Mouse (Mus musculus): ENCODE data around the gene Slc30a5. TPM values are rescaled to one million over a fixed set of nuclear protein-coding genes. Genes with fewer than 3 reads are reported as not detected.
"Not testable (repeated sequence)": the region's sequence is repeated elsewhere in the genome, so short reads cannot be mapped to it uniquely, and the experiment has no call there.

Gene Slc30a5
- polyA plus RNA-seq, 1 experiment from 2014 or later = 30.2 TPM

DNA sequence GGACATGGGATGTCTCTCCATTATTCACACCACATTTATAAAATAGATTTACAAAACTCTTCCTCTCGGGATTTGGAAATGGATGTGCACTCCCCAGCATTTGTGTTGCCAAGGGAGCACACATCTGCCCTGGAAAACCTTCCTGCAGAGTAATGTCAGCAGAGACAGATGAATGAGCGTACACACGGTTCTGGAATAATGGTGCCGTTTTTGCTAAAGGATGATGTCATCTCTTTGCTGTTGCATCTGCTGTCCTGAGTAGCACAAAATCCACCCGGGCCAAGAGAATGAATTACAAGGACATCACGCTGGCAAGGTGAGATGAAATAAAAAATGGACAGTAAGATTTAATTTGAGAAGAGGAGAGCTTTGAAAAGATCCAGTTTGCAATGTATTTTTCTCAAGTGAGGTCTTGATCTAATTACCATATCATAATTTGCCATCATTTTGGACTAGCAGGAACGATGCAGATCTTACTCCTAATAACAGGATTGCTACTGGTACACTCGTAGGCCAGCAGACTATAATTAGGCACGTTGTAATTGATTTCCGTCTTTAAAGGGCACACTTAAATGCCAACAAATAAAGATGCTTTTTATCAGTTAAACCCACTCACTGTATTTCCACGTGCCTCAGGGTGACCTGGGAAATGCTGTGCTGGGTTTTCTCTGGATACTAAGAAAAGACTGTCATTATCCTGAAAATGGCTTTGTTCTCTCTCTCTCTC lies 38.4 kb upstream of the Slc30a5 start:
- no peaks in the 10 kb centered on the region for H3K36me3 ChIP-seq (ENCODE audit: control insufficient read depth, insufficient read depth, low read length)
- no peaks in the 10 kb centered on the region for H3K9me3 ChIP-seq (replicated peaks; ENCODE audit: control insufficient read depth, low read length, poor library complexity, severe bottlenecking)
- peak; percentile 76 for ATAC-seq
- H3K4me2 ChIP-seq (ENCODE audit: low read length) = peak overlapping the region; percentile 1; the same call in 1 of the 2 replicates
- H3K4me1 ChIP-seq (ENCODE audit: control insufficient read depth, insufficient read depth, low read length) = peaks cover 13% of the 10 kb centered on the region
- WGBS = 29% methylated on average over 11 of the region's 11 CpGs
- H3K9ac ChIP-seq (ENCODE audit: low read depth, low read length) = no peak overlapping the region
- H3K27ac ChIP-seq (ENCODE audit: low read length) = peak overlapping the region; percentile 43
- no peaks in the 10 kb centered on the region for H3K27me3 ChIP-seq (ENCODE audit: control insufficient read depth, insufficient read depth, low read depth, low read length)
- H3K4me3 ChIP-seq (ENCODE audit: low read depth, low read length) = no peak overlapping the region

- H3K9me3 ChIP-seq (replicated peaks; ENCODE audit: control insufficient read depth, low read length, poor library complexity, severe bottlenecking) = no peaks in the 10 kb centered on the region
- no peak overlapping the region for H3K4me3 ChIP-seq (ENCODE audit: low read depth, low read length)
- 81% methylated on average over 4 of the region's 4 CpGs for WGBS
- no peak overlapping the region for H3K4me2 ChIP-seq (ENCODE audit: low read length)
- no peak overlapping the region for H3K27ac ChIP-seq (ENCODE audit: low read length)
- ATAC-seq = no peak
- peaks cover 13% of the 10 kb centered on the region for H3K4me1 ChIP-seq (ENCODE audit: control insufficient read depth, insufficient read depth, low read length)
- no peak overlapping the region for H3K9ac ChIP-seq (ENCODE audit: low read depth, low read length)
- no peaks in the 10 kb centered on the region for H3K36me3 ChIP-seq (ENCODE audit: control insufficient read depth, insufficient read depth, low read length)
- no peaks in the 10 kb centered on the region for H3K27me3 ChIP-seq (ENCODE audit: control insufficient read depth, insufficient read depth, low read depth, low read length)
Measured at GRCm38 (mm10) chr13:100869813-100870212, 36.6 kb upstream of the Slc30a5 start.

DNA sequence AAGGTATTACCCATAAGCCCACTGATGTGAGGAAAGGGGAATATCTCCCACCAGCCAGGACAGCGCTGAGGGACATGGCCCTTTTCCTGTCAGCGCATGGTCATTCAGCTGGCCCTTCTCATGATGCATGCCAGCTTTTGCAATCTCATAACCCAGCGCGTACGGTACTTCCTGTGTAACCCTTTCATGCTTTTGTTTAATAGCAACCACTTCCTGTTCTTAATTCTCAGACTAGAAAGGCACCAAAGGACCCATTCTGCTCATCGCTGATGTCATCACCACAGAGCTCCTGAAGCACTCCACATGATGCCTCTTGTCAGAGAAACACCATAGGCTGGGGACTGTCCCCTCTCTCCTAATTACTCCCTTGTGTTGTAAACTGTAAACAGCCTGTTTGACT lies 33.1 kb upstream of the Slc30a5 start:
- Histone ChIP-seq H3K4me2 (ENCODE audit: low read length) (no peak overlapping the region), H3K36me3 (ENCODE audit: control insufficient read depth, insufficient read depth, low read length) (no peaks in the 10 kb centered on the region), H3K27me3 (ENCODE audit: control insufficient read depth, insufficient read depth, low read depth, low read length) (no peaks in the 10 kb centered on the region), H3K9ac (ENCODE audit: low read depth, low read length) (no peak overlapping the region), H3K9me3 (replicated peaks; ENCODE audit: control insufficient read depth, low read length, poor library complexity, severe bottlenecking) (no peaks in the 10 kb centered on the region), H3K4me3 (ENCODE audit: low read depth, low read length) (no peak overlapping the region), H3K27ac (ENCODE audit: low read length) (no peak overlapping the region), H3K4me1 (ENCODE audit: control insufficient read depth, insufficient read depth, low read length) (peaks cover under 1% of the 10 kb centered on the region; the same call in 1 of the 2 replicates)
- ATAC-seq = no peak
- WGBS = 85% methylated on average over 6 of the region's 6 CpGs

DNA sequence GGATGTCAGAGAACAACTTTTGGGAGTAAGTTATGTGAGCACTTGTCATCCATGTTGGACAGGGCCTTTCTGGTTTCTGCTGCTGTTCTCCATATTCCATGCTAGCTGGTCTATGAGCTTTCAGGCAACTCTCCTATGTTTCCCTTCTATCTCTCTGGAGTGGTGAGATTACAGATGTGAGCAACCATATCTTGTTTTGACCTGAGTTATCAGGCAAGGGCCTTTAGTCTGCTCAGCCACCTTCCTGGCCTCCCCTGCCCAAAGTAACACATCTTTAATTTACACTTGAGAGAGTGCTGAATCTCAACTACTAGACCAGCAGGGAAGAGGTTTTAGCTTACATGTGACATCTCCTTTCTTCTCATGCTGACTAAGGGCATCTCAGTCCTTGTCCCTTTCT lies 32.5 kb upstream of the Slc30a5 start:
- H3K9ac ChIP-seq (ENCODE audit: low read depth, low read length) = no peak overlapping the region
- ATAC-seq = no peak

DNA sequence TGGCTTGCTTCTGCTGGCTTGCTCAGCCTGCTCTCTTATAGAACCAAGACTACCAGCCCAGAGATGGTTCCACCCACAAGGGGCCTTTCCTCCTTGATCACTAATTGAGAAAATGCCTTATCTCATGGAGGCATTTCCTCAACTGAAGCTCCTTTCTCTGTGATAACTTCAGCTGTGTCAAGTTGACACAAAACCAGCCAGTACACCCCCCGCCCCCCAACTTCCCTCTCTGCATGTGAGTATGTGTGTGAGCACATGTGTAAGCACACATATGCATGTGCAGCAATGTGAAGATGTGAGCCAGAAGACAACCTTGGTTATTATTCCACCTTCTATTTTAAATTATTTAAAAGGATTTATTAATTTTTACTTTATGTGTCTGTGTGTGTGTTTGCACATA lies 30.7 kb upstream of the Slc30a5 start:
- 76% methylated on average over 1 of the region's 1 CpGs for WGBS
- H3K27ac ChIP-seq (ENCODE audit: low read length); H3K4me2 ChIP-seq (ENCODE audit: low read length); H3K36me3 ChIP-seq (ENCODE audit: control insufficient read depth, insufficient read depth, low read length); ATAC-seq; H3K9ac ChIP-seq (ENCODE audit: low read depth, low read length); H3K4me3 ChIP-seq (ENCODE audit: low read depth, low read length); H3K4me1 ChIP-seq (ENCODE audit: control insufficient read depth, insufficient read depth, low read length); H3K27me3 ChIP-seq (ENCODE audit: control insufficient read depth, insufficient read depth, low read depth, low read length); H3K9me3 ChIP-seq (replicated peaks; ENCODE audit: control insufficient read depth, low read length, poor library complexity, severe bottlenecking): not testable (repeated sequence)

More for the DNA sequence above, 32.5 kb upstream of the Slc30a5 start:
- Histone ChIP-seq H3K4me3 (ENCODE audit: low read depth, low read length) (no peak overlapping the region), H3K27me3 (ENCODE audit: control insufficient read depth, insufficient read depth, low read depth, low read length) (no peaks in the 10 kb centered on the region), H3K27ac (ENCODE audit: low read length) (no peak overlapping the region), H3K36me3 (ENCODE audit: control insufficient read depth, insufficient read depth, low read length) (no peaks in the 10 kb centered on the region), H3K4me2 (ENCODE audit: low read length) (no peak overlapping the region), H3K9me3 (replicated peaks; ENCODE audit: control insufficient read depth, low read length, poor library complexity, severe bottlenecking) (no peaks in the 10 kb centered on the region), H3K4me1 (ENCODE audit: control insufficient read depth, insufficient read depth, low read length) (no peaks in the 10 kb centered on the region)

DNA sequence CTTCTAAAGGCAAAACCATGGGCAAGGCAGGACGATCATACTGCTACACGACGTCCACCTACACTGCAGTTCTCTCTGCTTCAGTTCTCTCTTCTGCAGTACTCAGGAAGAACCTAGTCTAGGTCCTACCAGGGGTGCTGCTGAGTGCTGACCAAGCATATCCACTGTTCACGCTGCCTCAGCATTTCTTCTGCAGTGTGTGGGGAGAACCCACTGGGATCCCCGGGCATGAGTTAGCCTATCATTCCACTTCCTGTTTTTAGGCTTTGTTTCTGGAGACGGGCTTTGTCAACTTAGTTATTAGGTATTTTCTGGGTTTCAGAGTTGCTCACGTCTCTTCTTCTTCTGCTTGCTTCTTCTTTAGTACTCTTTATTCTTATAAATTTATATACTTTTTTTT lies 25.9 kb upstream of the Slc30a5 start:
- Histone ChIP-seq H3K4me2 (ENCODE audit: low read length) (no peak overlapping the region), H3K27ac (ENCODE audit: low read length) (no peak overlapping the region), H3K36me3 (ENCODE audit: control insufficient read depth, insufficient read depth, low read length) (no peaks in the 10 kb centered on the region), H3K4me1 (ENCODE audit: control insufficient read depth, insufficient read depth, low read length) (no peaks in the 10 kb centered on the region), H3K9ac (ENCODE audit: low read depth, low read length) (no peak overlapping the region), H3K9me3 (replicated peaks; ENCODE audit: control insufficient read depth, low read length, poor library complexity, severe bottlenecking) (no peaks in the 10 kb centered on the region), H3K27me3 (ENCODE audit: control insufficient read depth, insufficient read depth, low read depth, low read length) (no peaks in the 10 kb centered on the region), H3K4me3 (ENCODE audit: low read depth, low read length) (no peak overlapping the region)
- ATAC-seq = no peak
- WGBS = 91% methylated on average over 7 of the region's 7 CpGs

DNA sequence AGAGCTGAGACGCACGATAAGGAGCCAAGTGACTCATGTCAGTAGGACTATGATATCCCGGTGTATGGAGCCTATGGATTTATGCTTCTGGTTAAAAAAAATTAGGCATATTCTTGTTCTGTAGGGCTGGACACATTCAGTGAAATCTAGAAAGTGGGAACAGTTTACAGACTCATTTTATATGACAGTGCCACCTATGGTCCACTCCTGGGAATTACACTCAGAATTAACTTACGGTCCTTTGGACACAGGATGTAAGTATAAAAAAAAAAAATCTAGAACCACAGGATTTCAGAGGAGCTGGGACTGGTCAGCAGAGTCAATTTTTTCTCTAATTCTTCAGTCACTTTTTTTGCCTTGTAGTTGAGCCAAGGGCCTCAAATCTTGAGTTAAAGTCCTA lies 20.9 kb upstream of the Slc30a5 start:
- Histone ChIP-seq H3K36me3 (ENCODE audit: control insufficient read depth, insufficient read depth, low read length) (no peaks in the 10 kb centered on the region), H3K9me3 (replicated peaks; ENCODE audit: control insufficient read depth, low read length, poor library complexity, severe bottlenecking) (no peaks in the 10 kb centered on the region), H3K4me3 (ENCODE audit: low read depth, low read length) (no peak overlapping the region), H3K4me1 (ENCODE audit: control insufficient read depth, insufficient read depth, low read length) (no peaks in the 10 kb centered on the region), H3K27ac (ENCODE audit: low read length) (no peak overlapping the region), H3K9ac (ENCODE audit: low read depth, low read length) (no peak overlapping the region), H3K27me3 (ENCODE audit: control insufficient read depth, insufficient read depth, low read depth, low read length) (no peaks in the 10 kb centered on the region), H3K4me2 (ENCODE audit: low read length) (no peak overlapping the region)
- WGBS = 62% methylated on average over 4 of the region's 4 CpGs
- ATAC-seq = no peak

GRCm38 (mm10) chr13:100853120-100853519 lies 19.9 kb upstream of the Slc30a5 start:
- Histone ChIP-seq H3K27ac (ENCODE audit: low read length) (no peak overlapping the region), H3K9ac (ENCODE audit: low read depth, low read length) (no peak overlapping the region), H3K9me3 (replicated peaks; ENCODE audit: control insufficient read depth, low read length, poor library complexity, severe bottlenecking) (no peaks in the 10 kb centered on the region), H3K4me1 (ENCODE audit: control insufficient read depth, insufficient read depth, low read length) (no peaks in the 10 kb centered on the region), H3K4me3 (ENCODE audit: low read depth, low read length) (no peak overlapping the region), H3K27me3 (ENCODE audit: control insufficient read depth, insufficient read depth, low read depth, low read length) (no peaks in the 10 kb centered on the region), H3K36me3 (ENCODE audit: control insufficient read depth, insufficient read depth, low read length) (no peaks in the 10 kb centered on the region), H3K4me2 (ENCODE audit: low read length) (no peak overlapping the region)
- no peak for ATAC-seq
- 70% methylated on average over 3 of the region's 3 CpGs for WGBS

- Histone ChIP-seq H3K4me3 (ENCODE audit: low read depth, low read length) (no peak overlapping the region), H3K27ac (ENCODE audit: low read length) (no peak overlapping the region), H3K9ac (ENCODE audit: low read depth, low read length) (no peak overlapping the region), H3K4me2 (ENCODE audit: low read length) (no peak overlapping the region), H3K4me1 (ENCODE audit: control insufficient read depth, insufficient read depth, low read length) (no peaks in the 10 kb centered on the region), H3K36me3 (ENCODE audit: control insufficient read depth, insufficient read depth, low read length) (no peaks in the 10 kb centered on the region), H3K9me3 (replicated peaks; ENCODE audit: control insufficient read depth, low read length, poor library complexity, severe bottlenecking) (no peaks in the 10 kb centered on the region), H3K27me3 (ENCODE audit: control insufficient read depth, insufficient read depth, low read depth, low read length) (no peaks in the 10 kb centered on the region)
- 96% methylated on average over 3 of the region's 3 CpGs for WGBS
- ATAC-seq = no peak
Measured at GRCm38 (mm10) chr13:100849137-100849536, 15.9 kb upstream of the Slc30a5 start.

All from midbrain, embryonic 16.5 days (tissue).